Mouse (Mus musculus) small intestine, adult 2 months (tissue): Measurements from ENCODE around the gene Mrvi1.

Source experiments
- CTCF ChIP-seq: fragments of 200-500 bp; IDR thresholded peaks from 2 replicates; pipeline ENCODE4 v1.5.1; 2012; ENCODE audit warnings: low read depth, mild to moderate bottlenecking, control low read depth, inconsistent platforms, low read length, moderate library complexity, mixed read lengths; ENCODE audit not compliant: insufficient replicate concordance, insufficient read length; ENCODE audit errors: extremely low read depth
- POLR2A ChIP-seq: fragments of 200-500 bp; IDR thresholded peaks from 2 replicates; pipeline ENCODE4 v1.6.1; 2012; ENCODE audit warnings: low read depth, mild to moderate bottlenecking, control low read depth, inconsistent platforms, low read length, moderate library complexity

DNA sequence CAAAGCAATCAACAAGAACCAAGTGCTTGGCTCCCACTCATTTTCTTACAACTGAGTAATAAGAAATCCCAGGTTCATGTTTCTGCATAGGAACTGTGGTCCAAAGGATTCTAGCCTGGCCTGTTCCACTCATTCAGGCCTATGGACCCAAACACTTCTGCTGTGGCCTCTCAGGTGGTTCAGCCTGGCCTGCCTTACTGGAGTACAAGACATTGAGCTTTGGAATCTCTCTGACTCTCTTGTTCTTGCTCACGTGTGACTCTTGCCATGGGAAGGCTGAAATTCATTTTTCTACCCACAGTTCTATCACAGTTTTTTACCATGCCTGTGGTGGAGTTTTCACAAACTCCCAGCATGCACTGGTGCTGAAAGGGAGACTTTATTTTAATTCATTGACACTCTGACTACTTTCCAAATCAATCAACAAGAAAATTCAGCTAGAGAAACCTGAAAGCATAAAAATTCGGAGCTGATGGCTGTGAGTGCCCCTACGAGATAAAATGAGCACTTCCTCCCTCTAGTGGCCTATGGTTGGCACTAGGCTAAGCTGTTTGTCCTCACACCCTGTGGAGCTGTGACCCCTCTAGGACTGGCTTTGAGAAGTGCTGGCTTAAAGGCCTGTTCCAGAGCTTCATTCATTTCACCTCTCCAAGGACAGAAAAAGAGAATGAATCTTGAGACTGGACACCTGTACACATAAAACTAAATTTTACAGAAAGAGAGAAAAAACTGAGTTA, 52.0 kb downstream of the Mrvi1 start:
- TF ChIP-seq POLR2A: no peak
- TF ChIP-seq CTCF: peak; percentile 66; the same call in 1 of the 2 replicates
